Mouse (Mus musculus) urinary bladder, postnatal 36 days (tissue): Measurements from ENCODE around the gene Clvs2.

Experiments
- DNase-seq, 2 experiments: peaks; one replicate each; pipeline ENCODE4 v3.0.0; 2022; ENCODE audit warnings: low spot score in 2 of 2, mixed read lengths in 1 of 2

Gene Clvs2

DNA sequence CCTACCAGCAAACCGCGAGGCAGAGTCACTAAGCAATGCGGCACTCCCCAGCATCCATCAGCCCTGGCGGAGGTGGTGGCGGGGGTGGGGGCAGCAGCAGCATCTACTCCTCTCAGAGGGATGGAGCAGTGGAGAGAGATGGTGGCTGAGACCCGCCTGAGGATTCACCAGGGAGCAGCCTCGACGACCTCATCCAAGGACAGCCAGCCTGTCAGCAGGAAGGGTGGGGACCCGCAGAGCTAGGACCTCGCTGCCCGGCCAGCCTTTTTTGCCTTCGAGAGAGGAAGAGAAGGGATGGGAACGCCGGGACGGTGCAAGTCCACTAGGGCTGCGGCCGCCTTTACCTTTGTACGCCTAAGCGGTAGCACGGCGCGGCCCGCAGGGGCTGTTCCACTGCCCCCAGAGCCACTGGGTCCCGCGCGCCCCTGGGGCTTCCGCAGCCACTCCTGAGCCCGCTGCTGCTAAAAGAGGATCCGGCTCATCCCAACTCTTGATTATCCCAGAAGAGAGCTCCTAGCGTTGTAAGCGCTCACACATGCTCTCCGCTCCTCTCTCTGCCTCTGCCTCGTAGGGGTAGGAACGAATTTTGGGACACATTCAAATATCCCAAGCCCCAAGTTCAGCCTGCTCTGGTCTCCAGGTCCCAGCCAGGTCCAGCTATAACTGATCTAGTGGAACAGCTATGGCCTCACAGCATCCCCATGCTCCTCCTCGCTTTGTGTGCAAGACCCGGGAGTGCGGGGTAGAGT is at the start of gene Clvs2:
Gene Clvs2 (minus strand): TSS at position 639 of the 749 bp plus-strand sequence.
- DNase-seq = no peak

DNA sequence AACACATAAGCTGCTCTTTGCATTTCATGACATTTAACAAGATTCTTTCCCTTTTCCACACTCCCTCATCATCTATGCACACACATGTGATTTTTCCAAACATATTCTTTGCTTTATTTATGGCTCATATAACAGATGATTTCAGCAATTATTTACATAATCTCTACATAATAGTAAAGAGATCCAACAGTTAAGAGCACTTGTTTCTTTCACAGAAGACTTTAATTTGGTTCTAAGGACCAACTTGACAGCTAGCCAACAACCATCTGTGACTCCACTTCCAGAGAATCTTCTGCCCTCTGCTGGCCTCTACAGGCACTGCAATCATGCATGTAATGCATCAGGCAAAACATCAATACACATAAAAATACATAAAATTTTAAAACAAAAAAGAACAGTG is 28.6 kb upstream of the Clvs2 start:
- peak in 1 of 2 experiments; percentile 43 for DNase-seq

DNA sequence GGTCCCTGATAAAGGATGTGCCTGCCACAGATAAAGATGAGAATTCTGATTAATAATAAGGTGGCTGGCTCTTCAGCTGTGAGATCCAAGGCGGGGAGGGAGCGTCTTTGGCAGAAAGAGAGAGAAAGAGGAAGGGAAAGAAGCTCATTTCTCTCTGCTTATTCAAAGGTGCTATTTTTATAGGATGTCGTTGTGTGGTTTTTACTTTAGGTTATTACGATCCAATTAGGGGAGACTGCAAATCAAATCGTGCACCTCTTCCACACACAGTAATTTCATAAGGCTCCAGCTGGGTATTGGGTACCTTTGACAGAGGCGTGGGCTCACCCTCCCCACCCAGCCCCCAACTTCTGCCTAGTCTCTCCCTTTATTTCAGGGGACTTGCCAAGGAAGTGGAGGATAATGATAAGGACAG is 985 bp downstream of the Clvs2 start:
- DNase-seq = no peak

- no peak for DNase-seq
Observed at GRCm38 (mm10) chr10:33622700-33623099, 1.9 kb downstream of the Clvs2 start.

- no peak for DNase-seq
Observed at GRCm38 (mm10) chr10:33616207-33616606, 8.4 kb downstream of the Clvs2 start.

DNA sequence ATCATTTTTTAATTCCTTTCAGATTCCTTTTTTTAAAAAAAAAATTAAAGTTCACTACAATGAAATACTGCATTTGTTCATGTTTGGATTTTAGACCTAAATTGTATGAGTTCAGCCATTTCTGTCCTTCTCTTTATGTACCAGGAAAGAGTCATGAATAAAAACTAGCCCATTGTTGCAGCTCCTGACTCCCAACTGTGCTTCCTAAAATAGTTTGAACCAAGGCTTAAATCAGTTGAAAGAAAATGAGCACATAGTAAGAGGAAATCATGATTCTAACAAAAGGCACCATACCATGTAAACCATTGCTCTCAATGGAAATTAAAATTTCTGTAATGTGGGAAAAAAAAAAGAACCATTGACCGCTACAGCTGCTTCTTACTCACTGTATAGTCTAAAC is 11.4 kb downstream of the Clvs2 start:
- DNase-seq = no peak

GRCm38 (mm10) chr10:33592732-33593131 is 31.8 kb downstream of the Clvs2 start:
- DNase-seq = no peak

GRCm38 (mm10) chr10:33588800-33589199 is 35.8 kb downstream of the Clvs2 start:
- no peak for DNase-seq

GRCm38 (mm10) chr10:33587118-33587517 is 37.5 kb downstream of the Clvs2 start:
- no peak for DNase-seq

DNA sequence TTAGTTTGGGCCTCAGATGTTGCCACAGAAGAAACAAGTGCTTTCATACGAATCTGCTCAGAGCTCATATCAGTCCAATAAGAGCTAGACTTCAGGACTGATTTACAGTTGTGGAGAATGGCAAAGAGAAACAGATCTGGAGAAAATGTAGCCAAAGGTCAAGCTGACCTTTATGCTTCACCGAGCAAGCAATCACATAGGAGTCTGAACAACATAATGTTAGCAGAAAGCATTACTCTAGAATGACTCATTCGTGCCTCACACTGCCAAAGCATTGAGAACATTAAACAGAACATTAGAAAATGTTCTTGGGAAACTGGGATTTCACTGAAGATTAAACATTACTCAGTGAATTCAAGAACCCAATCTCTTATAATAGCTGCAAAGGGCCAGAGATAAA is 66.5 kb downstream of the Clvs2 start:
- peak; percentile 17 to 21 for DNase-seq

DNA sequence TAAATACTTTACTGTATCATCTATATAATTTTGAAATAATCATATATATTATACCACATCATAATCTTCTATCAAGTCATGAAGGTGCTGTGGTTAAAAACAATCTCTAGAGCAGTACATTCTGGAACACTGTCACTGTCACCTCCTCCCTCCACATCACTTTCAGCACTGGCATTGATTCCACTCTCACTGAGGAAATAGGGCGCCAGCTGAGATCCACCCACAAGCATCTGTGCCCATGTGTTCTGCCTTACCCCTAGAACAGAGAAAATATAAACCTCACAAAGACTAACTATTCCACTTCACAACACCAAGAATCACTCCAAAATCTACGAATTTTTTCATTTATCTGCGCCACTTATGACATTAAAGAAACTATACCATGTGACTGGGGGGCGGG is 84.2 kb downstream of the Clvs2 start:
- DNase-seq = no peak
